Mouse (Mus musculus) adrenal gland, adult 8-10 months (tissue): ENCODE results near the gene Itih5. TPM values are rescaled to one million over a fixed set of nuclear protein-coding genes. Genes with fewer than 3 reads are reported as not detected.

ENCODE experiments used
- DNase-seq: peaks from one replicate; pipeline ENCODE4 v3.0.0; 2022
- total RNA-seq, 4 experiments: library from RNA; stranded (reverse); gene quantifications; 2 replicates each; pipeline ENCODE4 v1.2.4; 2022

Itih5 gene
- 10 to 100 TPM; 25.9 to 65.0 (median 44.1) TPM for total RNA-seq

DNA sequence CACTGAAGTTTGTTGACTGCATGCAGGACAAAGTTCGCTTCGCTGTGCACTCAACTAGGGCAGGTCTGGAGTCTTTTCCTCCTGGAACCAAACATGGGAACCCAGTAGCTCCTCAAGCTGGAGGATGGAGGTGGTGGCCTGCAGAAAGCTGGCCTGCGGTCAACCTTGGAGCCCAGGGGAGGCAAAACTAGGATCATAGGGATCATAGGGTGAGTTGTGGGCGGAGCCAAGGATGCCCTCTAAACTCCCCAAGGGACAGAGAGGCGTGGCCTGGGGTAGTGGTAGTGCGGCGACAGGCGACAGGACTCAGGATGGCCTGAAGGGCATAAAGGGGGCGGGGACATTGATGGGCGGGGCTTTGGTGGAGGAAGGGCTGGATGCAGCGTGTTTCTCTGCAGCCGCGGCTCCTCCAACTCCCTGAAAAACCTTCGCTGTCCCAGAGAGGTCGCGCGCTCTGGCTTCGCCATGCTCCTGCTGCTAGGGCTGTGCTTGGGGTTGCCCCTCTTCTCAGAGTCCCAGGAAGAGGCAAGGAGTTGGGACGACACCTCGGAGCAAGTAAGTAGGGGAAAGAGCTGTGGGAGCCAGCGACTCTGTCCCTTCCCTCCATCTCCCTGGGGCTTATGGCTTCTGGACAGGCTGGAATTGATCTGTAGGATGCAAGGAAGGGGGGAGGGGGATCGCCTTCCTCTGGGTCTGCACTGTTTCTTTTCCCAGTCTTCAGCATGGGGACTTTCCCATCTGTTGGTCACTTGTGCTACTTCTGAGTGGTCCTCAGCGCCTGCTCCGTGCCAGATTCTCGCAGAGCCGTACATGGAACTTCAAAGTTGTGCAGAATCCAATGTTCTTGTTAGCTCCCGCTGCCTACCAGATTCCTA is at the start of gene Itih5:
TSS of gene Itih5 (plus strand) at position 371 of the 875 bp plus-strand sequence.
- DNase-seq: peak; percentile 46

DNA sequence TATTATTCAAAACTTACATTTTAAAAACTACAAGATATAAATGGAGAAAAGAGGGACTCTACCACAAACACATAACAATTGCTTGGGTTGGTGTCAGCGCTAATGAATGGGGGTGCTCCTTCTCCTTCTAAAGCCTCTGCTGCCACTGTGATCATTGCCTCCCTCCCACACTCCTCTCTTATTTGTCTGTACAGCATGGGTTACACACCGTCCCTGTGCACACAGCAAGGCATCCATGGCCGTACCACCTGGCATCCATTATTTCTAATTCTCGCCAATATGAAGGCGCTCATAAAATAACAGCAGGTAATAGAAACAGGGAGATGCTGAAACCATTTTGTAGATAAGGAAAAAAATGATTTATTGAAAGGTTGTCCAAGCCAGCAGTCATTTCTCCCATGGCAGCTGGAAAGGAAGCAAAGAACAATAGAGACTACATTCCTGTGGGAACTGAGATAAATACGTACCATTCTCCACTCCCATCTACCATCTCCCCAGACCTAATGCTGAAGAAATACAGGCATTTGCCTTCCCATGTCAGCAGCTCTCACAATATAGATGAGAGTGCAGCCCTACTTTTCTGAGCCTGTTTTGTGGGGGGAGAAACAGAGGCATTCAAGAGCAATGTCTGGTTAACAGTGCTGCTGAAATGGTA is 44.7 kb upstream of the Itih5 start:
- DNase-seq: no peak

DNA sequence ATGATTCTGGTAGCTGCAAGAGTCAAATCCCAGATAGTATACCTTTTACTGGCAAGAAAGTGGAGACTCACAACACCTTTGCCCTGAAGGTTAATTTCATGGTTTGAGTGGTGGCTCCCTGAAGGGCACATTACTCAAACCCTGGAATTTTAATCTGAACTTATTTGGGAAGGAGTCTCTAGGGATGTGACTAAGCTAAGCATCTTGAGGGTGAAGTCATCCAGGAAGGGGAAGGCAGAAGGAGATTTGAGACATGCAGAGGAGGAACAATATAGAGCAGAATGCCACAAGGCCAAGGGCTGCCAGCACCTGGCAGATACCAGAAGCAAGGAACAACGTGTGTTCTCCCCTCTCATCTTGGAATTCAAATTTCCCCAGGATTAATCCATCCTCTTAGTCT is 34.6 kb upstream of the Itih5 start:
- no peak for DNase-seq

DNA sequence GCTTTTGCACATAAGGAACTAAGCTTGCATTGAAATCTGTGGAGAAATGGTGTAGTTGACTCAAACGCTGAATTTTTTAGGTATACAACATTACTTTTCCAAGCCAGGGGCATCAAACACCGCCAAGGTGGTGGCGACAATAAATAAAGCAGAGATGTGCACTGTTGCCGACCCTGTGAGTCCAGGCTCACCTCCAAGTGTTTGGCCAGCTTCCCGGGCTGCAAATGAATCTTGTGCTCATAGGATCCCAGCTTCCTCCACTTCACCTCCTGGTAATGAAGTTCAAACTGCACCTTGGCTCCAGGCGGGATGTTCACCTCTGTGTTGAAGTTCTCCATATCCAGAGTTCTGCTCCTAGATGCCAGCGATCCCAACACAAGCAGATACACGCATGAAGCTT is 34.1 kb upstream of the Itih5 start:
- no peak for DNase-seq

DNA sequence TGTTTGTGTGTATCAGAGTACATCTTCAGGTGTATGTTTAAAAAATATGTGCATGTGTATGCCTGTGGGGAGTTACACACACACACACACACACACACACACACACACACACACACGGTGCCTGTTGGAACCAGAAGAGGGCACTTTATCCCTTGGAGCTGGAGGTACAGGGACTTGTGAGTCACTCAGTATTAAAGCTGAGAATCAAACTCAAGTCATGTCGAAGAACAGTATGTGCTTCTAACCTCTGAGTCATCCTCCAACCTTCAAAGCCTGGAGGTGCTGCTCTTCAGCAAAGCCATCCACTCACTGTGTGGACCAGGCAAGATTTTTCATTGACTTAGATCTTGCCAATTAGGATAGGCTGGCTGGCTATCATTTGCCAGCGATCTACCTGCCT is 31.5 kb upstream of the Itih5 start:
- DNase-seq: no peak

DNA sequence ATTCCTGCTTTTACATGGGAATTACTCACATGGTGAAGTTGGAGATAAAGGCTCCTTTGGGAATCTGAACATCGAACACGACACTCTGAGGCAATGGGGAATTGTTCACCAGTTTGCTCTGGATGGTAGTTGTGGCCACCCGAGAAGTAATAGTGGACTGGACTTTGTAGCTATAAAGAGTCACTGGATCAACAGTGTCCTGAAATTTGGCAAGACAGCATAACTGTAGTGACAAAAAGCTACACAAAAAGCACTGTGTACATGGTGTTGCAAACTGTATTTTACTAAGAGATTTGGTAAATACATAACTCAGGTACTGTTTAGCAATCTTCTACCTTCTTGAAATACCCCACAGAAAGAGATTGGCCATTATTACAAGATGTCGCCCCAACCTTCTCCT is 27.2 kb upstream of the Itih5 start:
- DNase-seq: no peak

DNA sequence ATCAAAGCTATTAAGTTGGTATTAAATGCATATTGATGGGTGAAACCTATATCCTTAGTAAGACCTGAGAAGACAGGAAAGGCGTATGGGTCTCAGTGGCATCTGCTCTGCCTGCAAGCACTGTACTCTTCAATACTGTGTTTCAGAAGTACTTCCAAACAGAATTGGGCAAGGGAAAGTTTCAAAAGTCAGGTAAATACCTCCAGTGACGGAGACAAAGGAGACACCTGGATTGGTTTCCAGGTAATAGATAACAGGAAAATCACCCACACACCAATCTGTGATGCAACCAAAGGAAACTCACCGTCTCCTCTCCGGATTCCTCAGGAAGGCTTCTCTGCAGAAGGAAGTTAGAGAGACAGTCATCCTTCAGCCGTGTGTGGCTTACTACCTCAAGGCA is 25.9 kb upstream of the Itih5 start:
- no peak for DNase-seq

DNA sequence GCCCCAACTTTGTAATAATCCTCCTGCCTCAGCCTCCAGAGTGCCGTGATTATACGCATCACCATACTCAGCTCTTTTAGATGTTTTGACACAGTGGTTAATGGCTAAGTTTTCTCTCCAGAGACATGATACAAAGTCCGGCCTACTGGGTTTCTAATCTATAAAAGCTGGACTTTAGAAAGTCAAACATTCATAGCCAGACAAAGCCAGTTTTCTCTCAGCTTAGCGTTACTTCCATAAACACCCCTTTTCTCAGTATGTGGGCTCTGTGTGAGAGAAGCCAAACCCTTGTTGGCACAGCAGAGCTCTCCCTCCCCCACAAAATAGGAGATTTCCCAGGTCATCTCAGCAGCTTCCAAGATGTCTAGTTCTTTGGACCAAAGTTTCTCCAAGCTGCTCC is 24.8 kb upstream of the Itih5 start:
- DNase-seq: no peak

DNA sequence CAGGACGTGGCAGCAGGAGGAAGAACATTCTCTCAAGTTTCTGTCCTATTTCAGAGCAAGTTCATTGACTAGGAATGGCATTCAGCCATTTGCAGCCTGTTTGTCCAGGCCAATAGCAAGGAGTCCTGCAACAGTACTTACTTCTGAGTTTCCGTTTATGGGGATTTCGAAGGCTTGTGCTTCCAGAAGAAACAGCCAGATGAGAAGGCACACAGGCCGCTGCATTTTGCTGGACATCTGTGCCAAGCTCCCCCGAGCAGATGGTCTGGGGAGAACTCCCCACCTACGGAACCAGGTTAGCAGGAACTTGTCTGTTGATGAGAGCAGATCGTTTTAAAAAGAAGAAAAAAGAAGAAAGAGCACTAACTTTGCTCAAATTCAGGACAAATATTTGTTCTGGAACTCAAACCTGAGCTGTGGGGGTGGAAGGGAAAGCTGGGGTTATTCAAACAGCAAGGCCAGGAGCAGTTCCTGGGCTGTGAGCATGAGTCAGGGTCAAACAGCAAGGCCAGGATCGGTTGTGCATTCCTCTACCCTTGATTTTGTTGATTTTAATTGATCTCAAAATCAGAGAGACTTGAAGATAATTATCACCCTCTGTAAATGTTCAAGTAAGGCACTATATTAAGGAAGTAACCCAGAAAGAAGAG is 22.9 kb upstream of the Itih5 start:
- no peak for DNase-seq

DNA sequence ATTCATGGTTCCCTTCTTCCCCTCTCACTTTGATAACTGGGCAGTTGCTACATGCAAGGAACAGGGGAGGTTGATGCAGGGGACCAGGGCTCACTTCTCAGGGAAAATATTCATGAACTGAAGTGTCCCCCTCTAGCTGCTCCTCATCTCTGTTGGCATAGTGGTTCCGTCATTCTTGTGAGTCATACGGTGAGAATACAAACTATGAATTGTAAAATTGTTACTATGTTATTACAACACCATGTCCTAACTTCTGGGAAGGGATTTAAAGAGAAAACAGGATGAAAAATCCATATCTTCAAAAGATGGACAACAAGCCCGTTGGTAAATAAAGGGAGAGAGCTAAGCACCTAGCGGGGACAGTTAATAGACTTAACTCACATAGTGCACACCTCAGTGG is 22.1 kb upstream of the Itih5 start, which contains the start of gene Itih2:
TSS of gene Itih2 (minus strand) at position 101 of the 400 bp plus-strand sequence.
- no peak for DNase-seq

DNA sequence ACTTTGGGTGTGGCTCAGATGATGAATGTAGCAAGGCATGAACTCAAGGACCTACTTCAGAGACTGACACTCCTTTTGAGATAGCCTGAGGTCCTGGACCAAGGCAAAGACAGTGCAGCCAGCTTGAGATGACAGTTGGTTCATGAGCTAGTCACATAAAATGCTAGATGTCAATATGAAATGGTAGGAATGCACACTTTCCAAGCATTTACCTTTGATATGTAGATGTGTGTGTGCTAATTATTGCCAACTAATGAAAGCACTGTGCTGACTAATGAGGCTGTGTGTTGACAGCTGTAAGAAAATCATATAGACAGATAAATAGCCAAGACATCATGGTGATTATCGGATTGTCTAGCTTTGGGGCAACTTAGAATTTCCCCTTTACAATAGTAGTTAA is 21.2 kb upstream of the Itih5 start:
- no peak for DNase-seq

DNA sequence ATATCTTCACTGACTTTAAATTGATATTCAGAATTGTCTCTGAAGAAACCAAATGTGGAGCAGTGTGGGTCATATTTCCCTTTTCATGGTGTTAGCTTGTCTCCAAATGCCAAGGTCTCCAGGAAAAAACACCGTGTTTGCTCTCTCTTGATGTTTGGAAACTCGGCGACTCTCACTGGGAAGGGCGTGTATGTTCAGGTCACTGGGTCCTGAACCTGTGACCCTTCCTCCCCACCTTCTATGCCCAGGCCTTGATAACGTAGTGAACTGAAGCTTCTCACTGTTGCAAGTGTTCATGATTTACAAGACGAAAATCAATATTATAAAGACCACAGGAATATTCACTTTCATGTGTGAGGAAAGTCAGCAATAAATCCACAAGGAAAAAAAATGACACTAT is 19.4 kb upstream of the Itih5 start:
- DNase-seq: no peak

DNA sequence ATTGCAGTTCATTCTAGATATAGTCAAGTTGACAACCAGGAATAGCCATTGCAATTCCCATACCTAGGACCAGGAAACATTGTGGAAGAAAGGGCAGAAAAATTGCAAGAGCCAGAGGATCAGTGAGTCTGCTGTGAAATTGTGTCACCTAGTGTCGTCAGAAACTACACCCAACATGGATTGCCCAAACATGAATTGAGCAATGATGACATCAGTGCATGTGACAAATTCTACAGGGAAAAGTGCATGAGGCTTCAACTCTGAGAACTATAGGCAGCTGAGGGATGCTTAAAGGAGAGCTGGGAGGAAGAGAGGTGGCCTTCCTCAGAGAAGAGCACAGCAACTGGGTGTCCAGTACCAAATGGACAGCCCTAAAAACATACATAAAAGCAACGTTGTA is 16.1 kb upstream of the Itih5 start:
- DNase-seq: no peak

DNA sequence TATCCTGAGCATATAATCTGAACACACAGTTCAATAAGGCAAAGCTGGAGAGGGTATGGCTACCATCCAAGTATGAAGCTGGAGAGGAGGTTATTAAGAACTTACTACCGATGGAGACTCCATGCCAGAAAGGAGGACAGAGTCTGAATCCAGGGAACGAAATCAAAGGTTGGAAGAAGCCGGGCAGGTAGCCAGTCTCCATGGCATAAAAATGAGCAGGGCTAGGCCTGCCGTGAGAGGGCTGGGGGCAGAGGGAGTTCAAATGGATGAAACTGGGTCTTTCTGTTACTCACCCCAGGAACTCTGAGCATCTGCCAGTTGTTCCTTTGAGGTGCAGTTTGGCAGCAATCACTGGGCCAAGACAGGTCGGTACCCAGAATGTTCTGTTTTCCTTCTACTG is 12.9 kb upstream of the Itih5 start:
- DNase-seq: no peak

DNA sequence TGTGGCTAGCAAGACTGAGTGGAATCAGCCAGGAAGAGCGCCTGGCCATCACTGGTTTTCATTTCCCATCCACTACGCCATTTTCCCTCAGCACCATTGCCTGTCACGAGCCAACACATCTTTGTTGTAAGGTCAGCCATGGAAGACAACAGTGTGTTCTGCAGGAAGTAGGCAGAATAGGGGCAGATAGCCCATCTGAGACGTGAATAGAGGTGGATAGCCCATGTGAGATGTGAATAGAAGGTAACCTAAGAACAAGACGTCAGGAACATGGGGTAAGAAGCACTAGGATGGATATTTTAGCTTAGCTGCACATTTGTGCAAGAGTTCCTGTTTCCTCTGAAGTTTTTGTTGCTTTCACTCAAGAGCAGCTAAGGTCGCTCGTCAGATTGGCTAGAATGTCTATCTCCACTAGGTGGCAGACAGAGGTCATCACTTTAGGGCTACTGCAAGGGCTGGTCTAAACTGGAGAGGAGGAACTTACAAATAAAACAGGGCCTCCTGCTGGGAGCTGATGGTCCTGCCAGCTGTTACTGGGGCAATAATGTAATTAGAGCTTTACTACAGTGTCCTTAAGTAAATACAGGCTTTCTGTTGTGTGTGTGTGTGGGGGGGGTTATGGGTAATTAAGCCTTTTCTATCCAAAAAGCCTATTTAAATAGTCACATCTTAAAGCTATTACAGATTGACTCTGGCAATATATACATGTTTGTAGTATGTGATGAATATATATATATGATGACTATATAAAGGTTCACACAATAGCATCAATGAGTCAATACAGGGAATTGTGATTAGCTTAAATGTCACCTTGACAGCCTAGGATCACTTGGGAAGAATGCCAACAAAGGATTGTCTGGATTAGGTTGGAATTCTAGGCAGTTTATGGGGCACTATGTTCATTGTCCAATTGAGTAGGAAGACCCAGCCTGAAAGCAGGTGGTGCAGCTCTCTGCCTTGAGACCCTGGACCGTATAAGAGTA is 10.6 kb upstream of the Itih5 start:
- DNase-seq: peak; percentile 66

DNA sequence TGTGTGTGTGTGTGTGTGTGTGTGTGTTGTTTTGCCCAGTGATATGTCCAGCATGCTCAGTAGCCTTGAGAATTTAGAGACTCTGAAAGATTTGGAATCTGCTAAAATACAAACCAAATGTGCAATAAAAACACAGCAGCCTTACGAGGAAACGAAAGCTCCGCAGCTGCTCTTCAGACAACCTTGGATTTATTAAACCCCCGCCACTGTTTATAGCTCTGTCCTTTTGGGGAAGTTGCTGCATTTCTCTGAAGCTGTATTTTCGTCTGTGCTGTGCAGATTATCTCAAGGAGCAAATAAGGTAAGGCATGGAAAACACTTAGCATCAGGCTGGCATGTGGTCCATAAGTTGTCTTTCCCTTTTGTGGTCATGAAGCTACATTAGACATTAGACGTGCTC is 7.9 kb upstream of the Itih5 start:
- no peak for DNase-seq

DNA sequence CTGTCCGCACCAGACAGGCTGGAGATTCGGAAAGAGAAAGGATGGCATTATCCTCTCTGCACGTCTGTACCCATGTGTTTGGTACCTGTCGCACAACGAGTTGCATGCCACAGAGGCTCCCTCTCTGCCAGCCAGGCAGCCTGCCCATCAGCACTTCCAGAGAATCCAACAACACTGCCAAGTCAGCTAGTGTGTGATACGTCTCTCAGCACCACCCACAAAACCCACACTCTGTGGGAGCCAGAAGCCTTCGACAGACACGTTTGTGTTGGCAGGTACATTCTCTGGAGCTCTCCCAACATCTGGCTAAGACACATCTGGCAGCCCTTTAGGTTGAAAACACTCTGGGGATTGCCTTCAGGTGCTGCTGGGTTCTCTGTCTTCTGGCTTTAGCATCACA is 6.2 kb upstream of the Itih5 start:
- DNase-seq: no peak

DNA sequence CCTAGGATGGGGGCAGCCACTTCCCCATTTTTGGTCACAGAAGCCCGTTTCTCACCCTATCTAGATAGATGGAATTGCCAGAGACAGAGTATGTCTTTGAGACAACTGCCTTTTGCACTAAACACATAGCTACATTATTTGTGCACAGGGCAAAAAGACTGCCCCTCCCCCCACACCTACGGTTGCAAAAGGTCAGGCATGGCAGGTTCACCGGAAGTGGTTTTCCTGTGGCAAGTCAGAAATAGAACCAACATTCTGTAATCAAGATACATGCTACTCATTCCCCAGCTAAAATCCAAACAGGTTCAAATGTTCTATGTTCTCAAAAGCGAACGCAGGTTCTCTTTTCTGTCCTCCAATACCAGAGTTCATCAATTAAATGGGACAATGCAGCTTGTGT is 781 bp upstream of the Itih5 start:
- DNase-seq: no peak

DNA sequence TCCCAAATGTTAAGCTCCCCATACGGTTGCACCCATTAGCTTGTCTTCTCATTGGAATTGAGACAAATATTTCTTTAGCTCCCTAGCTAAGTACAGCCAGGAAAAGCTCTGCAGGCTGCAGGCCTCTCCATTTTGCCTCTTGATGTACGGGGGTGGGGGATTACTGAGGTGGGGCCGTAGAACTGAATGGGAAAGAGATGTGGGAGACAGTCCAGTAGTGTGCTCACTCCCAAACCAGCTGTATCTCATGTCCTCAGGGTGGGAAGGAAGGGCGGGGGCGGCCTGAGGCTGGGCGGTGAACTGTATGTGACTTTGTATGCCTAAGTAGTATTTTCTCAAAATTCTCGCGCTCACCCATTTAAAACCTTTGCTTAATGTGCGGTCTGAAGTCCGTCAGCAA is 3.8 kb downstream of the Itih5 start:
- no peak for DNase-seq

DNA sequence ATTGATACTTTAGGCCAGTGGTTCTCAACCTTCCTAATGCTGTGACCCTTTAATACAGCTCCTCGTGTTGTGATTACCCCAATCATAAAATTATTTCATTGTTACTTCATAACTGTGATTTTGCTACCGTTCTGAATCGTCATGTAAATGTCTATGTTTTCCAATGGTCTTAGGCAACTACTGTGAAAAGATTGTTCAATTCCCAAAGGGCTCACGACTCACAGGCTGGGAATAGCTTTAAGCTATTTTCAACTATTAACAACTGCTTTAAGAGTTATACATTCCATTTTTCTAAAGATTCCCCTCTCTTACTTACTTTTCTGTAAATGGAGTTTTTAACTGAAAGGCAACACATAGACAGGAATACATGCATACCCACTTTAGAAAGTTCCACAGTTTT is 8.6 kb downstream of the Itih5 start:
- DNase-seq: no peak

DNA sequence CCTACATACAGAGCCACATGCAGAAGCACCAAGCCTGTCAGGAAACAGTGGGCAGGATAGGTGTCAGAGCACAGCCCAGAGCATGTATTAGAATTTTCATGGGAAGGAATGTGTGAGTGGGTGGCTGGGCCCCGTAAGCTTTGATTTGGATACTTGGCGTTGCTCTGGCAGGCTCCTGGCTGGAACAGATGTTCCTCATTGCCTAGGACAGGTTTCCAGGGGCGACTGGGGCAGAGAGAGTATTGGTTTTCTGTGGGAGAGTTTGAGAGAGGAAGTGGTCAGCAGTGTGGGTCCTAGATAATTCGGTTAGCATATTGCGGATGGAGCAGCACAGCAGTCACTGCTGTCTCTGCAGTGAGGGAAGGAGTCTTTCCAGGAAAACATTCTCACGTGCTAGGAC is 13.3 kb downstream of the Itih5 start:
- DNase-seq: no peak

DNA sequence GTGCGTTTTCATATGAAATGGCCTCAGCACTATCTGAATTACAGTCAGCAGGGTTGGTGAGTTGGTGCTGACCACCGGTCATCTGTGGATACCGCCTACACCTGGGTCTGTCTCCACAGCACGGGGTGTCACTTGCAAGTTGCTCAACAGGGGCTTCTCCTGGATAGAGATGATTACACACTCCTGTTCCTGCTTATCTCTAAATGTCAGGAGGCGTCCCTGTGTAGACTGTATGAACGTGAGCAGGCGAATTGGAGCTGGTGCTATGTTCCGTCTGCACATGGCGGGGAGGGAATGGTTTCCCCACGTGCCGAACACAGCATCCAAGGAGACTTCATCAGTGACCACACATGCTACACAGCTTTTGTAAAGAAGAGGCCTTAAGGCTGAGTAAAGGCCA is 13.9 kb downstream of the Itih5 start:
- DNase-seq: no peak
